Mouse (Mus musculus) intestine, embryonic 15.5 days (tissue): ENCODE measurements around the gene Lingo3. TPM values are rescaled to one million over a fixed set of nuclear protein-coding genes. Genes with fewer than 3 reads are reported as not detected.

Experiments
- ATAC-seq: fragments of 200-750 bp; cut with Nextera tagmentation; 2 replicates; pipeline ENCODE4 v1.8.0; 2017; ENCODE audit warnings: moderate TSS enrichment, moderate library complexity
- H3K27ac ChIP-seq: fragments of 300-500 bp; sonication (generic); 2 replicates; pipeline ENCODE4 v1.5.1; 2015; ENCODE audit warnings: mild to moderate bottlenecking, inconsistent platforms
- H3K27me3 ChIP-seq: fragments of 300-500 bp; sonication (generic); replicated peaks from 2 replicates; pipeline ENCODE4 v1.6.1; 2015; ENCODE audit warnings: inconsistent platforms
- H3K36me3 ChIP-seq: fragments of 300-500 bp; sonication (generic); 2 replicates; pipeline ENCODE4 v1.6.1; 2015; ENCODE audit warnings: inconsistent platforms
- H3K4me1 ChIP-seq: fragments of 300-500 bp; sonication (generic); replicated peaks from 2 replicates; pipeline ENCODE4 v1.6.1; 2015; ENCODE audit warnings: inconsistent platforms
- H3K4me2 ChIP-seq: fragments of 300-500 bp; sonication (generic); replicated peaks from 2 replicates; pipeline ENCODE4 v1.6.1; 2015; ENCODE audit warnings: mild to moderate bottlenecking, inconsistent platforms
- H3K4me3 ChIP-seq: fragments of 300-500 bp; sonication (generic); replicated peaks from 2 replicates; pipeline ENCODE4 v1.5.1; 2015; ENCODE audit warnings: inconsistent platforms
- H3K9ac ChIP-seq: fragments of 300-500 bp; sonication (generic); 2 replicates; pipeline ENCODE4 v1.6.1; 2015; ENCODE audit warnings: inconsistent platforms
- H3K9me3 ChIP-seq: fragments of 300-500 bp; sonication (generic); 2 replicates; pipeline ENCODE4 v1.6.1; 2016; ENCODE audit warnings: inconsistent platforms
- WGBS: fragments of 180-500 bp; shearing (Covaris S2); methylation state at CpG from one replicate; pipeline ENCODE4 v1.1.7; 2015; 5-methylcytosine and 5-hydroxymethylcytosine counted together
- polyA plus RNA-seq: library from polyadenylated mRNA; unstranded; fragments of >200 nt; fragmentation: Nextera tagmentation; extraction: Ambion mirVana; gene quantifications from 2 replicates; pipeline ENCODE4 v1.2.1, GENCODE M21; 2015

Lingo3 gene
- polyA plus RNA-seq, 1 experiment from 2014 or later: 0.09 TPM

- no peak overlapping the region for H3K4me3 ChIP-seq
- no peaks in the 10 kb centered on the region for H3K27me3 ChIP-seq
- peaks cover 12% of the 10 kb centered on the region; the same call in 1 of the 2 replicates for H3K36me3 ChIP-seq
- H3K9ac ChIP-seq: no peak overlapping the region
- H3K9me3 ChIP-seq: no peaks in the 10 kb centered on the region
- no peak overlapping the region for H3K27ac ChIP-seq
- 68% methylated on average over 3 of the region's 3 CpGs for WGBS
- H3K4me2 ChIP-seq: no peak overlapping the region
- peaks cover 40% of the 10 kb centered on the region for H3K4me1 ChIP-seq
- ATAC-seq: peak; percentile 7; the same call in 1 of the 2 replicates
Measured at GRCm38 (mm10) chr10:80857848-80858247, 14.0 kb upstream of the Lingo3 start.

DNA sequence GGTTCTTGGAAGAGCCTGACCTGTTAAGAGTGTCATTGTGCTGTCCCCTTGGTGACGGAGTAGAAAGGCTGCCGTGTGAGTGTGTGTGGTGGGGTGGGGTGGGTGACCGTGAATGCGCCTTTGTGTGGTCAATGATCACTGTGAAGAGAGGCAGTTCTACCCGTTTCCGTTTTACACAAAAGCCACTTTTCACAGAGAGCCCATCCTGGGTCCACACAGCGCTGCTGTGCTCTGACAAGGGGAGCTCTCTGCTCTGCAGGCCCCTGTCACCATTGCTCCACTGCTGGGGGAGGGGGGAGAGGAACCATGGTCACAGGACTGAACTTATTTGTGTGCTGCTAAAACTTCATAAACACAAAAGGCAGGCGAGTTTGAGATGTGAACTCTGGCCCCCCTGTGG lies 13.5 kb upstream of the Lingo3 start:
- 61% methylated on average over 8 of the region's 8 CpGs for WGBS
- Histone ChIP-seq H3K4me1 (peaks cover 40% of the 10 kb centered on the region), H3K9ac (no peak overlapping the region), H3K27ac (no peak overlapping the region), H3K27me3 (no peaks in the 10 kb centered on the region), H3K4me2 (no peak overlapping the region), H3K9me3 (no peaks in the 10 kb centered on the region), H3K4me3 (no peak overlapping the region), H3K36me3 (peaks cover 9% of the 10 kb centered on the region)
- ATAC-seq: no peak

DNA sequence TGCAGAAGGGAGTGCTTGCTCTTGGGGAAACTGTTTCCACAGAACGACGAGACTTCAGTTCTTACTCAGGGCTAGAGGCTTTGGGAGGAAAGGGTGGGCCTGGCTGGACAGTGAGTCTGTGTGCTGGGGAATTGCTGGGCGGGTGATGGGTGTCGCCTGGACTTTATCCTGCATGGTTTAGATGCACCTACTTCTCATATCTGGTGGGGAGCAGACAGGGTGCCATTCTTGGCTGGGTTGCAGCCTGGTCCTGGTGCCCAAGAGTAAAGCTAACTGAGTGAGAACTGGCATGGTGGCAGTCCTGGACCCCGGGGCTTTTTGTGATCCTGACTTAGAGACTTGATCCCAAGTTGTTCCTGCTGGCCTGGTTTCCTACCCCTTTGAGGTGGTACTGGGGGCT lies 13.1 kb upstream of the Lingo3 start:
- ATAC-seq: 0 out of 2 replicates have a peak, but pooled peaks have one; percentile 23
- peaks cover 40% of the 10 kb centered on the region for H3K4me1 ChIP-seq
- H3K4me2 ChIP-seq: peak overlapping the region; percentile 98
- H3K27me3 ChIP-seq: no peaks in the 10 kb centered on the region
- peaks cover 13% of the 10 kb centered on the region for H3K36me3 ChIP-seq
- 57% methylated on average over 5 of the region's 5 CpGs for WGBS
- 0 out of 2 replicates have a peak overlapping the region, but pooled peaks have one; percentile 6 for H3K27ac ChIP-seq
- no peak overlapping the region for H3K9ac ChIP-seq
- H3K9me3 ChIP-seq: no peaks in the 10 kb centered on the region
- no peak overlapping the region for H3K4me3 ChIP-seq

DNA sequence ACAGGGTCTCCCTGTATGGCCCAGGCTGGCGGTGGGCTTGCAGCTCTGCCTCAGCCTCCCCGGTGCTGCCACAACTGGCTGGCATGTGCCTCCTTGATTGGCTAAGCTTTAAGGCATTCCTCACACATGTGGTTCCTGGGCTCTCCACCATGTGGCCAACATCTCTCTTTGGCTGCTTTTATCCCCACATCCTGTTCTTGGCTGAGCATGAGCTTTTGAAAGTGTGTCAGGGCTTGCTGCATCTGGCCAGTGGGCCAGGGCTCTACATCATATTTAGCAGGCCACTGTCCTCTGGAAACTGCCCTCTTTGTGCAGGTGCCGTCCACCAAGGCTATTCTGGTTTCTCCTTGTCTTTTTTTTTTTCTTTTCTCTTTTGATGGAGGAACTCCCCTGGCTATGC lies 12.4 kb upstream of the Lingo3 start:
- 67% methylated on average over 3 of the region's 3 CpGs for WGBS
- H3K36me3 ChIP-seq: peaks cover 16% of the 10 kb centered on the region
- no peaks in the 10 kb centered on the region for H3K9me3 ChIP-seq
- peak overlapping the region; percentile 18; the same call in 1 of the 2 replicates for H3K9ac ChIP-seq
- no peak for ATAC-seq
- no peak overlapping the region for H3K27ac ChIP-seq
- H3K27me3 ChIP-seq: no peaks in the 10 kb centered on the region
- peaks cover 40% of the 10 kb centered on the region for H3K4me1 ChIP-seq
- H3K4me2 ChIP-seq: peak overlapping the region; percentile 98
- peak overlapping the region; percentile 94; the same call in 1 of the 2 replicates for H3K4me3 ChIP-seq

DNA sequence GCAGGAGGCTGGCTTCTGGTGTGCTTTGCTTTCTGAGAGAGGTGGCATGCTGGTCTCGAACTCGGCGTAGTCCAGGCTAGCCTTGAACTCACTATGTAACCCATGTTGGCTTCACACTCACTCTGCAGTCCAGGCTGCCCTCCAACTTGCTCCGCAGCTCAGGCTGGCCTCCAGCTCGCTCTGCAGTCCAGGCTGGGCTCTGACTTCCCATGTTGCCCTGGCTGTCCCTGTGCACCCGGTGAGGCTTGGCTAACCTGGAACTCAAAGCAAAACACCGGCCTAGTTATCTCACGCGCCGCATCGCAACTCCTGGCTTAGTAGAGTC lies 11.9 kb upstream of the Lingo3 start:
- Histone ChIP-seq H3K9me3 (no peaks in the 10 kb centered on the region), H3K27me3 (no peaks in the 10 kb centered on the region), H3K36me3 (peaks cover 16% of the 10 kb centered on the region), H3K27ac (0 out of 2 replicates have a peak overlapping the region, but pooled peaks have one; percentile 13), H3K9ac (peak overlapping the region; percentile 85), H3K4me3 (peak overlapping the region; percentile 94), H3K4me2 (peak overlapping the region; percentile 98), H3K4me1 (peaks cover 40% of the 10 kb centered on the region)
- ATAC-seq: no peak
- 17% methylated on average over 11 of the region's 11 CpGs for WGBS

DNA sequence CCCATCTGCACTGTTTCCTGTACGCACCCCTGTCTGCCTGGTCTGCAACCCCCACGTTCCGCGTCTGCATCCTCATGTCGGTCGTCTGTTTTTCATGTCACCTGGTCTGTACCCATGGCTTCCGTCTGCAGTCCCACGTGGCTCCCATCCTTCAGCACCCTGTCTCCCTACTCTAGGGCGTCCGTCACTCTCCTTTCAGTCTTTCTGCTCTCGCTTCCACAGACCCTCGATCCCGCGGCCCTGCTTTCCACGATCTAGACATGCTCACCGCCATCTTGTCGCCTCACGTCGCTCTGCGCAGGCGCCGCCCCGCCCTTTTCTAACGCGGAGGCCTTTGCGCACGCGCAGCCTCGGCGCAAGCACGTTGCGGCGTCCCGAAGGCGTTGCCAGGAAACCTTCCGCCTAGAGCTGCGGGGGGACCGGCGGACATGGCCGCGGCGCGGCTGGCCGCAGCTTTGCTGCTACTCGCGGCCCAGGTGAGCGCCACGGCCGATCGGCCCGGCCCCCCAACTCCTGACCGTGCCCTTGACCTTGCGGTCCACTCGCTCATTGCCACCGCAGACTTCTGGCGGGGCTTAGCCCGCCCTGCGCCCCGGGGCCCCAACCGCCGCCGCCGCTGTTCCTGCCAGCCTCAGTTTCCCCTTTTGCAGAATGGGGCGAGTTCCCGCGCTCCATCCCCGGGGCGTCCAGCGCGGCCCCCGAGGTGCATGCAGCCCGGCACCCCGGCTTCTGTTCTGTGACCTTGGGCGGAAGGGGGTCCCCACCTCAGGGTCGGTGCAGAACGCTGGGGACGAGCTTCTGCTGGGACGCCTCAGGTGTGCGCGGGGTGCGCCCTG lies 11.3 kb upstream of the Lingo3 start, which contains the start of the genes Lsm7 and Sppl2b:
TSS of gene Lsm7 (minus strand) at position 297 of the 836 bp plus-strand sequence.
TSS of gene Sppl2b (plus strand) at position 363 of the 836 bp plus-strand sequence.
- no peaks in the 10 kb centered on the region for H3K27me3 ChIP-seq
- H3K9me3 ChIP-seq: no peaks in the 10 kb centered on the region
- peak within 1 kb of the TSS; percentile 15; the same call in 1 of the 2 replicates for H3K27ac ChIP-seq
- under 1% methylated on average over 81 of the region's 81 CpGs for WGBS
- H3K9ac ChIP-seq: peak within 1 kb of the TSS; percentile 85
- peak within 1 kb of the TSS; percentile 94 for H3K4me3 ChIP-seq
- ATAC-seq: peak; percentile 87
- H3K36me3 ChIP-seq: peaks cover 19% of the 10 kb centered on the region
- peaks cover 40% of the 10 kb centered on the region for H3K4me1 ChIP-seq
- H3K4me2 ChIP-seq: peak within 1 kb of the TSS; percentile 98

DNA sequence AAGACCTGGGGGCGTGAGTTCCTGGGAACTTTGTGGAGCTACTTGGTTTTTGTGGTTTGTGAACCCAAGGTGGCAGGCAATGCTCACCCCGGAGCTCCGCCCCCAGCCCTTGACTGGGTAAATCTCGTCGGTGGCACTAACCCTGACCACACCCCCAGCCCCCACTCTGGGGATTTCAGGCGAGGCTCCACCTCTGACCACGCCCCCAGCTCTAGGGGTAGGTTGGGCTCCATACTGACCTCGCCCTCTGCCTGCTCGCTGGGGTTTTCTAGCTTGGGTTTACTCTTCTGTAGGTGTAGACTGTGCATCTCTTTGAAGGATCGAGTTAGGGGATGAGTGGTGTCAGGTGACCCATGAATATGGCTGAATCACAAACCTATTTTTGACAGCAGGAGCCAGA lies 4.7 kb upstream of the Lingo3 start:
- Histone ChIP-seq H3K4me1 (peaks cover 13% of the 10 kb centered on the region), H3K27ac (no peak overlapping the region), H3K4me2 (no peak overlapping the region), H3K27me3 (peaks cover 20% of the 10 kb centered on the region), H3K36me3 (peaks cover 19% of the 10 kb centered on the region), H3K4me3 (no peak overlapping the region), H3K9ac (no peak overlapping the region), H3K9me3 (no peaks in the 10 kb centered on the region)
- 15% methylated on average over 10 of the region's 10 CpGs for WGBS
- ATAC-seq: peak; percentile 73

GRCm38 (mm10) chr10:80845732-80846131 lies 1.9 kb upstream of the Lingo3 start:
- no peak overlapping the region for H3K4me2 ChIP-seq
- H3K4me3 ChIP-seq: no peak overlapping the region
- no peak overlapping the region for H3K9ac ChIP-seq
- peaks cover 10% of the 10 kb centered on the region; the same call in 1 of the 2 replicates for H3K4me1 ChIP-seq
- ATAC-seq: no peak
- H3K27ac ChIP-seq: no peak overlapping the region
- H3K36me3 ChIP-seq: peaks cover 3% of the 10 kb centered on the region; the same call in 1 of the 2 replicates
- no peaks in the 10 kb centered on the region for H3K9me3 ChIP-seq
- 74% methylated on average over 12 of the region's 12 CpGs for WGBS
- peaks cover 44% of the 10 kb centered on the region for H3K27me3 ChIP-seq

- ATAC-seq: no peak
- Histone ChIP-seq H3K9ac (no peak overlapping the region), H3K4me1 (peaks cover 10% of the 10 kb centered on the region; the same call in 1 of the 2 replicates), H3K4me2 (no peak overlapping the region), H3K4me3 (no peak overlapping the region), H3K9me3 (no peaks in the 10 kb centered on the region), H3K27me3 (peaks cover 47% of the 10 kb centered on the region), H3K36me3 (peaks cover under 1% of the 10 kb centered on the region; the same call in 1 of the 2 replicates), H3K27ac (no peak overlapping the region)
- 65% methylated on average over 8 of the region's 8 CpGs for WGBS
Measured at GRCm38 (mm10) chr10:80845055-80845693, 1.3 kb upstream of the Lingo3 start.

DNA sequence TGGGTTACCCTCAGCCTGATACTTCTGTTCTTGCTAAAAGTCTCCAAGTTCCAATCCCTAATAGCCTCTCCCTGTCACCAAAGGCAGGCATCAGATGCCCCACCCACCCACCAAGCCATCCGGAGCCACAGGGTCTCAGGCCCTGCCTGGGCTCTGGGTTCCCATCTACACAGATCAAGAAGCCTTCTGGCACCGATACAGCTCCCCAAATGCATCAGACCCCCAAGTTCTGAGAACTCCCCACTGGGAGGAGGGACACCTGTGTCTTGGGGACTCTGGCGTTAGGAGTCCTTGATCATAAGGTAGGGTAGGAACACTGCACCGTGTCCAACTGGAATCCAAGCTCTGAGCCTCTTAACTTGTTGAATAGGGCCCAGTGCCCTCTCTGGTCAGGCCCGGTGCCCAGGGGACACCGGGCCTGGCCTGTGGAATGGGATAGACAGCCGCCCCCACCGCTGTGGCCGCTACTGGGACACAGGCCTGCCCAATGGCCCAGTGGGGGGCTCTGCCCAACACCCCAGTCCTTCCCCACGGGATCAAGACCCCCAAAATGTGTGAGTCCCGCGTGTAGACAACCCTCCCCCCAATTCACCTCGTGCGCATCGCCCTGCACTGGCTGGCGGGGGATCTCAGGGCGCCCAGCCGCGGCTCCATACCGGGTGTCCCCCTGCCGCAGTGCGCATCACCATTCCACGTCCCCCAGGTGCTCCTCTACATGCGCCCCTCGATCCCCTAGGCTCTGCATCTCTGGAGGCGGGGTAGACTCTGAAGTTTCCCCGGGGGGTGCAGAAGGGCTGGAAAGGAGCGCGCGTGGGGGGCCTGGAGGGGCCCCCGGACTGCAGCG lies 530 bp downstream of the Lingo3 start:
- no peak; the same call in 1 of the 2 replicates for ATAC-seq
- peak overlapping the region; percentile 41 for H3K4me3 ChIP-seq
- H3K4me2 ChIP-seq: peak overlapping the region; percentile 83
- H3K27me3 ChIP-seq: peaks cover 47% of the 10 kb centered on the region
- H3K9ac ChIP-seq: peak overlapping the region; percentile 45
- no peaks in the 10 kb centered on the region for H3K9me3 ChIP-seq
- peaks cover 10% of the 10 kb centered on the region; the same call in 1 of the 2 replicates for H3K4me1 ChIP-seq
- 11% methylated on average over 32 of the region's 32 CpGs for WGBS
- H3K27ac ChIP-seq: no peak overlapping the region
- no peaks in the 10 kb centered on the region for H3K36me3 ChIP-seq

DNA sequence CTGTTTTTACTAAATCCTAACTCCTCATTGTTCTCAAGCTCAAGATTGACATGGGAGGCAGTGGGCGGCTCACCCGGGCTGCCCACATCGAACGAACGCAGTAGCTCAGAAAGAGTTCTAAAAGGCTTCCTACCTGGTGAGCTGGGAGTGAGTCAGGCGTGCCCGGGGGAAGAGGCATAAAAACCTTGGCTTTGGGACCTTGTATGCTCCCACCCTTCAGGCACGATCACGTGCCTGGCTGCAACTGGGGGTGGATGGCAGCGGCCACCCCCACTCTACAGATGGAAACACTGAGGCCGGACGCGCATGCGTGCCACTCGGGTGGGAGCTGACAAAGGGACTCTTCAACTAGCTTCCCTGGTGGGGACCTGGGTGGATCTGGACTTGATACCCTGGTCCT lies 1.5 kb downstream of the Lingo3 start:
- ATAC-seq: no peak
- Histone ChIP-seq H3K9me3 (no peaks in the 10 kb centered on the region), H3K9ac (no peak overlapping the region), H3K4me2 (no peak overlapping the region), H3K36me3 (no peaks in the 10 kb centered on the region), H3K4me1 (peaks cover 10% of the 10 kb centered on the region; the same call in 1 of the 2 replicates), H3K4me3 (no peak overlapping the region), H3K27ac (no peak overlapping the region), H3K27me3 (peaks cover 52% of the 10 kb centered on the region)
- 81% methylated on average over 15 of the region's 15 CpGs for WGBS
